In the genomic region with DNA sequence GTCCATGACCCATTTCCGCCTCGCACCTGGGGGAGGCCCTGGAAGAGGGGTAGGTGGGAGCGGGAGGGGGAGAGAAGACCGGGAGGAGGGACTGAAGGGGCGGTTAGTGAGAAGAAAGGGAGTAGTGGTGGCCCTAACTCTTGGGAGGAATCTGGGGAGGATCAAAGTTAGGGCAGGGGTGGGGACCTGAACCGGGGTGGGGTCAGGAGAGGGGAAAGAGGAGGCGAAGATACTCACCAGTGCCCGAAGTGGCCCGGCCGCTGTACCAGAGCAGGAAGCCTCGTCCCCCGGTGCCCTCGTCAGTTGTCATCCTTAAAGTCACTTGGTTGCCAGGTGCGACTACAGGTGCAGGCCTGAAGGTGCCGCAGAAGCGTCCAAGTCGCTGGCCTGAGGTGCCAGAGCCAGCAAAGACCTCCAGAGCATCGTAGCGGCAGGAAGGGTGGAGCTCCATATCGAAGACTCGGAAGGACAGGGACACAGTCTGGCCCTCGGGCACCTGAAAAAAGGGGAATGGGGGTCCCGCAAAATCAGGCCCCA, we compare ENCODE assay signal across 9 mouse cellular contexts. TPM values are rescaled to one million over a fixed set of nuclear protein-coding genes. Genes with fewer than 3 reads are reported as not detected.
DNase-seq lines count a peak whose midpoint lies in the region; ATAC-seq and TF ChIP-seq lines count a peak whose summit lies in the region.
"Had no signal": no experiment of that assay in that cellular context is flagged by ENCODE, and none has a peak within 500 bp of the region (broad histone marks: within the 10 kb centered on the region; RNA-seq: fewer than 3 reads in every experiment).

No protein-coding gene starts in this region.

- peaks cover 34% of the 10 kb centered on the region for H3K27me3 ChIP-seq in forebrain, embryonic 10.5 days (ENCODE audit: poor library complexity, severe bottlenecking)
- H3K27me3 ChIP-seq in limb, embryonic 10.5 days (ENCODE audit: low read depth, poor library complexity, severe bottlenecking), result no peaks in the 10 kb centered on the region
- H3K27me3 ChIP-seq in stomach, embryonic 14.5 days (ENCODE audit: control insufficient read depth, insufficient read depth, low read length), result no peaks in the 10 kb centered on the region

- H3K4me2 ChIP-seq in stomach, embryonic 14.5 days (replicated peaks; ENCODE audit: low read depth, low read length), result peak overlapping the region; percentile 40

- no peak overlapping the region for H3K4me3 ChIP-seq in lung, adult 2 months (replicated peaks; ENCODE audit: extremely low read depth, low read depth, low read length)
- peak overlapping the region; percentile 42 for H3K4me3 ChIP-seq in forebrain, embryonic 10.5 days
- peak overlapping the region; percentile 55 for H3K4me3 ChIP-seq in limb, embryonic 10.5 days
- H3K4me3 ChIP-seq in stomach, embryonic 14.5 days (ENCODE audit: low read depth, low read length), result peak overlapping the region; percentile 16; the same call in 1 of the 2 replicates

- H3K9ac ChIP-seq in stomach, embryonic 14.5 days (replicated peaks; ENCODE audit: low read depth, low read length), result 0 out of 2 replicates have a peak overlapping the region, but pooled peaks have one; percentile 3

- TF ChIP-seq CTCF in lung, adult 2 months (IDR thresholded peaks at IDR 0.05; ENCODE audit: insufficient read depth, low read length), result peak; percentile 19; the same call in 1 of the 2 replicates

- no peak for ATAC-seq in stomach, embryonic 14.5 days (ENCODE audit: insufficient number of reproducible peaks, insufficient read depth, low FRiP score, low read depth)

- WGBS in lung, adult 2 months, result 42% methylated on average over 22 of the region's 23 CpGs
- WGBS in forebrain, embryonic 10.5 days, result 12% methylated on average over 23 of the region's 23 CpGs
- WGBS in limb, embryonic 10.5 days, result 13% methylated on average over 23 of the region's 23 CpGs
- 18% methylated on average over 23 of the region's 23 CpGs for WGBS in stomach, embryonic 14.5 days

- peaks cover 30% of the 10 kb centered on the region for H3K36me3 ChIP-seq in forebrain, embryonic 10.5 days (replicated peaks)
- H3K36me3 ChIP-seq in limb, embryonic 10.5 days, result peaks cover 50% of the 10 kb centered on the region
- H3K36me3 ChIP-seq in stomach, embryonic 14.5 days (ENCODE audit: control insufficient read depth, insufficient read depth, low read length), result peaks cover 10% of the 10 kb centered on the region; the same call in 1 of the 2 replicates

- H3K4me1 ChIP-seq in lung, adult 2 months (ENCODE audit: control insufficient read depth, insufficient read depth, low read length), result peaks cover 10% of the 10 kb centered on the region; the same call in 1 of the 2 replicates
- H3K4me1 ChIP-seq in forebrain, embryonic 10.5 days, result peaks cover 68% of the 10 kb centered on the region
- peaks cover 65% of the 10 kb centered on the region for H3K4me1 ChIP-seq in limb, embryonic 10.5 days
- peaks cover 39% of the 10 kb centered on the region for H3K4me1 ChIP-seq in stomach, embryonic 14.5 days (ENCODE audit: control insufficient read depth, insufficient read depth, low read length)

- no peak for TF ChIP-seq POLR2A in lung, adult 2 months (IDR thresholded peaks at IDR 0.05; ENCODE audit: borderline replicate concordance, extremely low read depth, low read depth, low read length)

- no peaks in the 10 kb centered on the region for H3K9me3 ChIP-seq in forebrain, embryonic 10.5 days
- H3K9me3 ChIP-seq in limb, embryonic 10.5 days (replicated peaks), result no peaks in the 10 kb centered on the region
- no peaks in the 10 kb centered on the region for H3K9me3 ChIP-seq in stomach, embryonic 14.5 days (ENCODE audit: control insufficient read depth, low read depth, low read length)

- peak overlapping the region; percentile 62 for H3K27ac ChIP-seq in forebrain, embryonic 10.5 days
- peak overlapping the region; percentile 96 for H3K27ac ChIP-seq in limb, embryonic 10.5 days
- no peak overlapping the region for H3K27ac ChIP-seq in stomach, embryonic 14.5 days (ENCODE audit: low read length)

- DNase-seq in lung, adult 2 months, result peak; percentile 26
- no peak for DNase-seq in lung, postnatal 14 days
- DNase-seq in forebrain, embryonic 10.5 days (ENCODE audit: extremely low spot score, low spot score), result no peak
- peak; percentile 43 for DNase-seq in limb, embryonic 10.5 days (ENCODE audit: low spot score)
- DNase-seq in layer of hippocampus, postnatal 36 days, result no peak
- no peak for DNase-seq in frontal cortex, postnatal 25 days (ENCODE audit: low spot score in 2 of 2)
- no peak for DNase-seq in right cerebral cortex, postnatal 4 days

RNA-seq across cellular contexts. Expression of gene Pcolce, which starts 4.9 kb away (rescaled TPM):
- polyA plus RNA-seq in lung, adult 2 months (2012; rRNA removed), result 280 and 290 TPM in 2 replicates
- 61.7 and 62.5 TPM in 2 replicates for polyA plus RNA-seq in forebrain, embryonic 10.5 days (2016; fragmentation: Nextera tagmentation; extraction: Ambion mirVana)
- polyA plus RNA-seq in limb, embryonic 10.5 days (2016; fragmentation: Nextera tagmentation; extraction: Ambion mirVana), result 153 and 165 TPM in 2 replicates
- polyA plus RNA-seq in stomach, embryonic 14.5 days (2014; fragmentation: Nextera tagmentation; extraction: Ambion mirVana), result 143 and 145 TPM in 2 replicates
- total RNA-seq in layer of hippocampus, postnatal 36 days (2021), result 1 to 10 TPM; 8.4 to 8.8 TPM
- total RNA-seq: common myeloid progenitor, adult 5-6 weeks had no signal

RNA-seq across cellular contexts. Expression of gene Mospd3, which starts 7.9 kb away (rescaled TPM):
- polyA plus RNA-seq in lung, adult 2 months (2012; rRNA removed), result 89.1 and 103 TPM in 2 replicates
- polyA plus RNA-seq in forebrain, embryonic 10.5 days (2016; fragmentation: Nextera tagmentation; extraction: Ambion mirVana), result 14.2 and 15.1 TPM in 2 replicates
- 14.7 and 16.4 TPM in 2 replicates for polyA plus RNA-seq in limb, embryonic 10.5 days (2016; fragmentation: Nextera tagmentation; extraction: Ambion mirVana)
- 32.3 and 34.2 TPM in 2 replicates for polyA plus RNA-seq in stomach, embryonic 14.5 days (2014; fragmentation: Nextera tagmentation; extraction: Ambion mirVana)
- total RNA-seq in layer of hippocampus, postnatal 36 days (2021), result 10 to 100 TPM; 26.0 to 27.4 TPM

RNA-seq across cellular contexts. Expression of gene Fbxo24, which starts 20.1 kb away (rescaled TPM):
- polyA plus RNA-seq in lung, adult 2 months (2012; rRNA removed), result 0.89 and 1.0 TPM in 2 replicates
- polyA plus RNA-seq in forebrain, embryonic 10.5 days (2016; fragmentation: Nextera tagmentation; extraction: Ambion mirVana), result 0.09 and 0.26 TPM in 2 replicates
- polyA plus RNA-seq in limb, embryonic 10.5 days (2016; fragmentation: Nextera tagmentation; extraction: Ambion mirVana), result 0.11 and 0.60 TPM in 2 replicates
- polyA plus RNA-seq in stomach, embryonic 14.5 days (2014; fragmentation: Nextera tagmentation; extraction: Ambion mirVana), result 0.14 and 0.20 TPM in 2 replicates
- under 1 TPM; 0.18 to 0.77 TPM for total RNA-seq in layer of hippocampus, postnatal 36 days (2021)
- total RNA-seq: common myeloid progenitor, adult 5-6 weeks had no signal

RNA-seq across cellular contexts. Expression of gene Lrch4, which starts 20.2 kb away (rescaled TPM):
- polyA plus RNA-seq in lung, adult 2 months (2012; rRNA removed), result 79.4 and 105 TPM in 2 replicates
- 29.0 and 33.4 TPM in 2 replicates for polyA plus RNA-seq in forebrain, embryonic 10.5 days (2016; fragmentation: Nextera tagmentation; extraction: Ambion mirVana)
- polyA plus RNA-seq in limb, embryonic 10.5 days (2016; fragmentation: Nextera tagmentation; extraction: Ambion mirVana), result 25.9 and 32.2 TPM in 2 replicates
- polyA plus RNA-seq in stomach, embryonic 14.5 days (2014; fragmentation: Nextera tagmentation; extraction: Ambion mirVana), result 37.1 and 39.2 TPM in 2 replicates
- total RNA-seq in layer of hippocampus, postnatal 36 days (2021), result 10 to 100 TPM; 21.8 to 25.3 TPM

RNA-seq across cellular contexts. Expression of gene Gm20605, which starts 20.3 kb away (rescaled TPM):
- polyA plus RNA-seq in lung, adult 2 months (2012; rRNA removed), result 63.8 and 65.2 TPM in 2 replicates
- polyA plus RNA-seq in forebrain, embryonic 10.5 days (2016; fragmentation: Nextera tagmentation; extraction: Ambion mirVana), result 11.7 and 14.0 TPM in 2 replicates
- polyA plus RNA-seq in limb, embryonic 10.5 days (2016; fragmentation: Nextera tagmentation; extraction: Ambion mirVana), result 12.6 and 14.8 TPM in 2 replicates
- polyA plus RNA-seq in stomach, embryonic 14.5 days (2014; fragmentation: Nextera tagmentation; extraction: Ambion mirVana), result 8.1 and 10.7 TPM in 2 replicates
- 10 to 100 TPM; 18.6 to 23.9 TPM for total RNA-seq in layer of hippocampus, postnatal 36 days (2021)

Comparison
In these comparisons a context has a peak if more than half of its experiments do, and no peak if none do; other contexts are left out.
1. DNase-seq: peak in lung, adult 2 months (single experiment) and limb, embryonic 10.5 days (single experiment); none in lung, postnatal 14 days (single experiment), forebrain, embryonic 10.5 days (single experiment), layer of hippocampus, postnatal 36 days (0 of 2), frontal cortex, postnatal 25 days (0 of 2) and right cerebral cortex, postnatal 4 days (single experiment).